Mouse (Mus musculus) spleen, adult 2 months (tissue): ENCODE data around the gene Amotl1.

Experiments
- CTCF ChIP-seq: fragments of 200-500 bp; IDR thresholded peaks from 2 replicates; pipeline ENCODE4 v1.5.1; 2011; ENCODE audit warnings: mild to moderate bottlenecking, inconsistent platforms; ENCODE audit not compliant: insufficient read depth, insufficient read length, insufficient replicate concordance; ENCODE audit errors: extremely low read depth
- POLR2A ChIP-seq: fragments of 200-500 bp; IDR thresholded peaks from 2 replicates; pipeline ENCODE4 v1.6.1; 2011; ENCODE audit warnings: low read depth, low read length, inconsistent platforms

GRCm38 (mm10) chr9:14599799-14600198, 45.1 kb downstream of the Amotl1 start:
- no peak for TF ChIP-seq CTCF
- TF ChIP-seq POLR2A, result no peak
